8 mouse cellular contexts compared by ENCODE assay signal in genomic region chr7:127614091-127614490, GRCm38 (mm10). TPM values are rescaled to one million over a fixed set of nuclear protein-coding genes. Genes with fewer than 3 reads are reported as not detected.
DNase-seq lines count a peak whose midpoint lies in the region; ATAC-seq and TF ChIP-seq lines count a peak whose summit lies in the region.

No protein-coding gene starts in this region.

- no peaks in the 10 kb centered on the region for H3K9me3 ChIP-seq in limb, embryonic 14.5 days (ENCODE audit: control insufficient read depth, low read length)
- no peaks in the 10 kb centered on the region for H3K9me3 ChIP-seq in stomach, postnatal 0 days (ENCODE audit: control insufficient read depth, low read length)

- no peaks in the 10 kb centered on the region for H3K36me3 ChIP-seq in testis, adult 2 months (ENCODE audit: control insufficient read depth, insufficient read depth, low read length)
- H3K36me3 ChIP-seq in limb, embryonic 14.5 days (ENCODE audit: control insufficient read depth, insufficient read depth, low read length), result peaks cover 38% of the 10 kb centered on the region
- peaks cover 18% of the 10 kb centered on the region for H3K36me3 ChIP-seq in stomach, postnatal 0 days (ENCODE audit: control insufficient read depth, insufficient read depth, low read length)

- no peak for DNase-seq in cerebellum, adult 2 months
- DNase-seq in cerebellum, adult 18-20 months, result no peak
- DNase-seq in testis, postnatal 10 days (ENCODE audit: low spot score), result no peak
- no peak for DNase-seq in limb, embryonic 14.5 days (ENCODE audit: low spot score)
- no peak for DNase-seq in stomach, postnatal 0 days (ENCODE audit: low spot score)
- DNase-seq in frontal cortex, postnatal 25 days (ENCODE audit: low spot score in 2 of 2), result no peak

- no peak for TF ChIP-seq POLR2A in cerebellum, adult 2 months (IDR thresholded peaks at IDR 0.05; ENCODE audit: borderline replicate concordance, insufficient read depth, low read length)
- TF ChIP-seq POLR2A in testis, adult 2 months (IDR thresholded peaks at IDR 0.05; ENCODE audit: control insufficient read depth, low read depth, low read length), result no peak
- TF ChIP-seq POLR2A in limb, embryonic 14.5 days (IDR thresholded peaks at IDR 0.05; ENCODE audit: borderline replicate concordance, extremely low read depth, insufficient read depth, insufficient read length), result no peak

- 10% methylated on average over 8 of the region's 8 CpGs for WGBS in cerebellum, adult 2 months
- 21% methylated on average over 8 of the region's 8 CpGs for WGBS in limb, embryonic 14.5 days
- 17% methylated on average over 8 of the region's 8 CpGs for WGBS in stomach, postnatal 0 days

- TF ChIP-seq EP300 in stomach, postnatal 0 days (optimal IDR thresholded peaks at IDR 0.05), result no peak

- no peak for ATAC-seq in limb, embryonic 14.5 days (ENCODE audit: low FRiP score, low read depth)
- ATAC-seq in stomach, postnatal 0 days (ENCODE audit: low FRiP score, low TSS enrichment), result no peak; the same call in 1 of the 2 replicates
- ATAC-seq in erythroid progenitor cell, adult 5-6 weeks (replicated peaks; ENCODE audit: low FRiP score, poor library complexity, severe bottlenecking), result no peak

- H3K27ac ChIP-seq in cerebellum, adult 2 months (ENCODE audit: insufficient read depth, low read length), result no peak overlapping the region
- H3K27ac ChIP-seq in testis, adult 2 months (ENCODE audit: control insufficient read depth, insufficient read depth, low read depth, low read length), result no peak overlapping the region
- H3K27ac ChIP-seq in limb, embryonic 14.5 days (replicated peaks; ENCODE audit: low read depth, low read length), result no peak overlapping the region
- H3K27ac ChIP-seq in stomach, postnatal 0 days (replicated peaks), result no peak overlapping the region; the same call in 1 of the 2 replicates

- H3K27me3 ChIP-seq in cerebellum, adult 2 months (ENCODE audit: control insufficient read depth, insufficient read depth, low read length), result no peaks in the 10 kb centered on the region
- H3K27me3 ChIP-seq in testis, adult 2 months (ENCODE audit: control insufficient read depth, insufficient read depth, low read length), result no peaks in the 10 kb centered on the region
- no peaks in the 10 kb centered on the region for H3K27me3 ChIP-seq in limb, embryonic 14.5 days (ENCODE audit: control insufficient read depth, insufficient read depth, low read length)
- H3K27me3 ChIP-seq in stomach, postnatal 0 days (ENCODE audit: control insufficient read depth, insufficient read depth, low read length), result no peaks in the 10 kb centered on the region

- H3K9ac ChIP-seq in limb, embryonic 14.5 days (ENCODE audit: low read depth, low read length, severe bottlenecking), result peak overlapping the region; percentile 96
- H3K9ac ChIP-seq in stomach, postnatal 0 days (ENCODE audit: low read length), result peak overlapping the region; percentile 95

- peak overlapping the region; percentile 82 for H3K4me2 ChIP-seq in limb, embryonic 14.5 days (replicated peaks; ENCODE audit: low read depth, low read length, severe bottlenecking)
- H3K4me2 ChIP-seq in stomach, postnatal 0 days (replicated peaks; ENCODE audit: low read depth), result peak overlapping the region; percentile 87

- peak overlapping the region; percentile 98 for H3K4me3 ChIP-seq in cerebellum, adult 2 months (replicated peaks; ENCODE audit: insufficient read depth, low read depth, low read length)
- H3K4me3 ChIP-seq in testis, adult 2 months (ENCODE audit: control insufficient read depth, low read depth, low read length), result peak overlapping the region; percentile 97
- H3K4me3 ChIP-seq in limb, embryonic 14.5 days (replicated peaks; ENCODE audit: low read length), result peak overlapping the region; percentile 99
- H3K4me3 ChIP-seq in stomach, postnatal 0 days (ENCODE audit: low read depth, low read length), result peak overlapping the region; percentile 95

- no peak for TF ChIP-seq CTCF in cerebellum, adult 2 months (IDR thresholded peaks at IDR 0.05; ENCODE audit: borderline replicate concordance, insufficient read depth, low read depth, low read length)
- no peak for TF ChIP-seq CTCF in testis, adult 2 months (IDR thresholded peaks at IDR 0.05; ENCODE audit: control insufficient read depth, insufficient read depth, insufficient replicate concordance, low read depth, low read length)
- TF ChIP-seq CTCF in stomach, postnatal 0 days (IDR thresholded peaks at IDR 0.05; ENCODE audit: low read depth), result no peak

- peaks cover 2% of the 10 kb centered on the region for H3K4me1 ChIP-seq in cerebellum, adult 2 months (ENCODE audit: control insufficient read depth, insufficient read depth, low read length)
- peaks cover 29% of the 10 kb centered on the region for H3K4me1 ChIP-seq in testis, adult 2 months (ENCODE audit: control insufficient read depth, insufficient read depth, low read length)
- H3K4me1 ChIP-seq in limb, embryonic 14.5 days (ENCODE audit: control insufficient read depth, insufficient read depth, low read length), result peaks cover 10% of the 10 kb centered on the region; the same call in 1 of the 2 replicates
- no peaks in the 10 kb centered on the region for H3K4me1 ChIP-seq in stomach, postnatal 0 days (replicated peaks; ENCODE audit: control insufficient read depth, insufficient read depth)

RNA-seq across cellular contexts. Expression of gene Zfp629, which starts 1.5 kb away (rescaled TPM):
- 22.4 and 22.7 TPM in 2 replicates for polyA plus RNA-seq in cerebellum, adult 2 months (2012; rRNA removed)
- polyA plus RNA-seq in testis, adult 2 months (2012; rRNA removed), result 10.4 and 14.9 TPM in 2 replicates
- 23.8 and 24.5 TPM in 2 replicates for polyA plus RNA-seq in limb, embryonic 14.5 days (2012; rRNA removed)
- polyA plus RNA-seq in limb, embryonic 14.5 days (2014; fragmentation: Nextera tagmentation; extraction: Ambion mirVana), result 13.9 and 19.2 TPM in 2 replicates
- 3.6 and 3.7 TPM in 2 replicates for polyA plus RNA-seq in stomach, postnatal 0 days (2015; fragmentation: Nextera tagmentation; extraction: Ambion mirVana)
- total RNA-seq in erythroid progenitor cell, adult 5-6 weeks (2015; ENCODE audit: low replicate concordance), result 2.2 and 5.4 TPM in 2 replicates
- total RNA-seq in erythroid progenitor cell, adult 5-6 weeks (2017; ENCODE audit: low replicate concordance), result 0.38 and 1.3 TPM in 2 replicates

RNA-seq across cellular contexts. Expression of gene Rnf40, which starts 25.5 kb away (rescaled TPM):
- 53.7 and 56.2 TPM in 2 replicates for polyA plus RNA-seq in cerebellum, adult 2 months (2012; rRNA removed)
- polyA plus RNA-seq in testis, adult 2 months (2012; rRNA removed), result 56.5 and 63.5 TPM in 2 replicates
- polyA plus RNA-seq in limb, embryonic 14.5 days (2012; rRNA removed), result 49.1 and 51.9 TPM in 2 replicates
- 42.5 and 49.5 TPM in 2 replicates for polyA plus RNA-seq in limb, embryonic 14.5 days (2014; fragmentation: Nextera tagmentation; extraction: Ambion mirVana)
- polyA plus RNA-seq in stomach, postnatal 0 days (2015; fragmentation: Nextera tagmentation; extraction: Ambion mirVana), result 17.1 and 18.7 TPM in 2 replicates
- 22.0 and 49.9 TPM in 2 replicates for total RNA-seq in erythroid progenitor cell, adult 5-6 weeks (2015; ENCODE audit: low replicate concordance)
- 60.3 and 108 TPM in 2 replicates for total RNA-seq in erythroid progenitor cell, adult 5-6 weeks (2017; ENCODE audit: low replicate concordance)

RNA-seq across cellular contexts. Expression of gene Ccdc189, which starts 25.7 kb away (rescaled TPM):
- polyA plus RNA-seq in cerebellum, adult 2 months (2012; rRNA removed), result 10.1 and 12.2 TPM in 2 replicates
- 200 and 220 TPM in 2 replicates for polyA plus RNA-seq in testis, adult 2 months (2012; rRNA removed)
- polyA plus RNA-seq in limb, embryonic 14.5 days (2012; rRNA removed), result 9.7 and 10.6 TPM in 2 replicates
- polyA plus RNA-seq in limb, embryonic 14.5 days (2014; fragmentation: Nextera tagmentation; extraction: Ambion mirVana), result 5.4 and 8.1 TPM in 2 replicates
- 3.5 and 3.6 TPM in 2 replicates for polyA plus RNA-seq in stomach, postnatal 0 days (2015; fragmentation: Nextera tagmentation; extraction: Ambion mirVana)
- 21.8 and 32.1 TPM in 2 replicates for total RNA-seq in erythroid progenitor cell, adult 5-6 weeks (2015; ENCODE audit: low replicate concordance)
- 26.7 and 41.9 TPM in 2 replicates for total RNA-seq in erythroid progenitor cell, adult 5-6 weeks (2017; ENCODE audit: low replicate concordance)

RNA-seq across cellular contexts. Expression of gene Phkg2, which starts 41.0 kb away (rescaled TPM):
- 159 and 161 TPM in 2 replicates for polyA plus RNA-seq in cerebellum, adult 2 months (2012; rRNA removed)
- polyA plus RNA-seq in testis, adult 2 months (2012; rRNA removed), result 1,776 and 1,820 TPM in 2 replicates
- 99.1 and 103 TPM in 2 replicates for polyA plus RNA-seq in limb, embryonic 14.5 days (2012; rRNA removed)
- polyA plus RNA-seq in limb, embryonic 14.5 days (2014; fragmentation: Nextera tagmentation; extraction: Ambion mirVana), result 36.3 and 41.9 TPM in 2 replicates
- 22.6 and 24.3 TPM in 2 replicates for polyA plus RNA-seq in stomach, postnatal 0 days (2015; fragmentation: Nextera tagmentation; extraction: Ambion mirVana)
- 58.7 and 76.0 TPM in 2 replicates for total RNA-seq in erythroid progenitor cell, adult 5-6 weeks (2015; ENCODE audit: low replicate concordance)
- 27.9 and 44.7 TPM in 2 replicates for total RNA-seq in erythroid progenitor cell, adult 5-6 weeks (2017; ENCODE audit: low replicate concordance)

RNA-seq across cellular contexts. Expression of gene Tmem265, which starts 52.9 kb away (rescaled TPM):
- polyA plus RNA-seq in cerebellum, adult 2 months (2012; rRNA removed), result not detected in 2 replicates
- 4.3 and 4.5 TPM in 2 replicates for polyA plus RNA-seq in testis, adult 2 months (2012; rRNA removed)
- 2.4 and 4.5 TPM in 2 replicates for polyA plus RNA-seq in limb, embryonic 14.5 days (2012; rRNA removed)
- 7.1 and 9.3 TPM in 2 replicates for polyA plus RNA-seq in limb, embryonic 14.5 days (2014; fragmentation: Nextera tagmentation; extraction: Ambion mirVana)
- polyA plus RNA-seq in stomach, postnatal 0 days (2015; fragmentation: Nextera tagmentation; extraction: Ambion mirVana), result 22.7 and 24.3 TPM in 2 replicates
- 6.5 TPM in 1 of 2 replicates, not detected in the other for total RNA-seq in erythroid progenitor cell, adult 5-6 weeks (2015; ENCODE audit: low replicate concordance)
- 1.3 TPM in 1 of 2 replicates, not detected in the other for total RNA-seq in erythroid progenitor cell, adult 5-6 weeks (2017; ENCODE audit: low replicate concordance)

Comparison
In these comparisons a context has a peak if more than half of its experiments do, and no peak if none do; other contexts are left out.
1. RNA of gene Ccdc189, which starts 25.7 kb away (polyA plus RNA-seq): 200 to 220 TPM in testis, adult 2 months; 5.4 to 10.6 TPM in limb, embryonic 14.5 days, 10.1 to 12.2 TPM in cerebellum, adult 2 months and 3.5 to 3.6 TPM in stomach, postnatal 0 days; every median in the first group is over 10 times any median in the second.
2. Peak in every context shown above with its lines, with median percentiles within 50 percentile points of each other: H3K4me3 ChIP-seq.